Mouse (Mus musculus) lung, embryonic 16.5 days (tissue): ENCODE data around the gene Syn3. TPM values are rescaled to one million over a fixed set of nuclear protein-coding genes. Genes with fewer than 3 reads are reported as not detected.

Experiments used
- ATAC-seq: fragments of 200-750 bp; cut with Nextera tagmentation; 2 replicates; pipeline ENCODE4 v1.8.0; 2017; ENCODE audit warnings: low read depth, mild to moderate bottlenecking, moderate library complexity
- H3K27ac ChIP-seq: fragments of 300-500 bp; sonication (generic); 2 replicates; pipeline ENCODE4 v1.5.1; 2014; ENCODE audit warnings: mild to moderate bottlenecking, control low read depth, low read length
- H3K27me3 ChIP-seq: fragments of 300-500 bp; sonication (generic); 2 replicates; pipeline ENCODE4 v1.6.1; 2014; ENCODE audit warnings: low read depth, low read length, mixed read lengths; ENCODE audit not compliant: control insufficient read depth, insufficient read depth
- H3K36me3 ChIP-seq: fragments of 300-500 bp; sonication (generic); 2 replicates; pipeline ENCODE4 v1.6.1; 2014; ENCODE audit warnings: low read length; ENCODE audit not compliant: control insufficient read depth, insufficient read depth
- H3K4me1 ChIP-seq: fragments of 300-500 bp; sonication (generic); replicated peaks from 2 replicates; pipeline ENCODE4 v1.6.1; 2014; ENCODE audit warnings: low read length, mixed read lengths; ENCODE audit not compliant: control insufficient read depth, insufficient read depth
- H3K4me2 ChIP-seq: fragments of 300-500 bp; sonication (generic); 2 replicates; pipeline ENCODE4 v1.6.1; 2014; ENCODE audit warnings: low read depth, low read length, control low read depth
- H3K4me3 ChIP-seq: fragments of 300-500 bp; sonication (generic); 2 replicates; pipeline ENCODE4 v1.5.1; 2014; ENCODE audit warnings: mild to moderate bottlenecking, low read length, control low read depth
- H3K9ac ChIP-seq: fragments of 300-500 bp; sonication (generic); 2 replicates; pipeline ENCODE4 v1.6.1; 2014; ENCODE audit warnings: low read length, control low read depth
- H3K9me3 ChIP-seq: fragments of 300-500 bp; sonication (generic); 2 replicates; pipeline ENCODE4 v1.6.1; 2016; ENCODE audit warnings: low read length; ENCODE audit not compliant: control insufficient read depth
- WGBS: fragments of 180-500 bp; shearing (Covaris S2); extraction: QIAGEN DNeasy Blood & Tissue Kit; methylation state at CpG from one replicate; pipeline ENCODE4 v1.1.7; 2014; 5-methylcytosine and 5-hydroxymethylcytosine counted together
- polyA plus RNA-seq: library from polyadenylated mRNA; unstranded; fragments of >200 nt; fragmentation: Nextera tagmentation; extraction: Ambion mirVana; gene quantifications from 2 replicates; pipeline ENCODE4 v1.2.1, GENCODE M21; 2015

The Syn3 gene
- polyA plus RNA-seq, 1 experiment from 2014 or later, result 2.8 TPM

DNA sequence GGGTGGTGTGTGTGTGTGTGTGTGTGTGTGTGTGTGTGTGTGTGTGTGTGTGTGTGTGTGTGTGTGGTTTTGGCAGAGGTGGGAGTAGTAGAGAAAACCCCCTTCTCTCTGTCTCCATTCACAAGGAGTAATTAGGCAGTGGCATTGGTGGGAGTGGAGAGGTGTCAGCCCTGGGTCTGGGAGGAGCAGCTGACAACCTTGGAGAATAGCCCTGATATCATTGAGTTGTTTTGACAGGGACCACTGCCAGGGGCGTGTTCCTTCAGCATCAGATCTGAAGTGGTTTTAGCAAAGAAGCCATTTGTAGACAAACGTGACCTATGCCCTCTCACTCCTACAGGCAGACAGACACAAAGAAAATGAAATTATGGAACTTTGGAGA lies 195.2 kb downstream of the Syn3 start:
- WGBS, result 63% methylated on average over 2 of the region's 2 CpGs
- peak overlapping the region; percentile 83 for H3K4me3 ChIP-seq
- no peak for ATAC-seq

DNA sequence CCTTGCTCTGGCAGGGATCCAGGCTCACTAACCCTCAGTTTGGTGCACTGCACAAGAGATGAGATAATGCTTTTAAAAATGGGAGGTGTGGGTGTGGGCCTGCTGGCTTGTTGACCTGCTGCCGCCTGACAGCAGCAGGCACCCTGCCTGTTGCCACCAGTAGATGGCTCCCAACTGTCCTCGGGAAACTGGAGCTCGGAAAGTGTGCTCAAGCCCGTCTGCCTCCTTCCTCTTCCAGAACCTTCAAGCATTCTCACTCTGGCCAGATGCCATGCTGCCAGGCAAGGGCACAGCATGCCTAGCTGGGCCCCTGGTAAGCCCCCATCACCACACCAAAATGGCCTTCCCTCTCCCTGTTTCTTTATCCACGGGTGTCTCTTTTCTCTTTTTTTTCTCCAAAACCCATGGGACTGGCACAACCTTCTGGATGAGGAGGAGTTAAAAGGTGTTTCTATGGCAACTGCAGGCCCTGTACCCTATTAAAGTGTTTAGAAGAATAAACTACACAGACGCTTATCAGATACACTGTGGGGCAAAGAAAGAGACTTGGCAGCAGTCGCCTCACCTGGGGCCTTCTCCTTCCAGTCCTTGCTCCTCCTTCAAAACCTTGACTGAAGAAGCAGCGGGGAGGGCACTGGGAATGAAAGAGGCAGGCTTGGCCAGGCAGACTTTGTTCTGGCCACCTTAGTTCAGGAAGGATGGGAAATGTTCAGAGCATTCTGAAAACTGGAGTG lies 195.8 kb downstream of the Syn3 start:
- ATAC-seq, result peak; percentile 45
- peak overlapping the region; percentile 94 for H3K4me2 ChIP-seq
- no peaks in the 10 kb centered on the region for H3K27me3 ChIP-seq
- H3K4me3 ChIP-seq, result peak overlapping the region; percentile 83
- no peaks in the 10 kb centered on the region; the same call in 1 of the 2 replicates for H3K36me3 ChIP-seq
- H3K9ac ChIP-seq, result peak overlapping the region; percentile 92; the same call in 1 of the 2 replicates
- H3K4me1 ChIP-seq, result peaks cover 18% of the 10 kb centered on the region
- H3K9me3 ChIP-seq, result no peaks in the 10 kb centered on the region
- peak overlapping the region; percentile 95 for H3K27ac ChIP-seq
- 14% methylated on average over 8 of the region's 8 CpGs for WGBS

More for the DNA sequence above, 195.2 kb downstream of the Syn3 start:
- Histone ChIP-seq H3K27ac (peak overlapping the region; percentile 32; the same call in 1 of the 2 replicates), H3K36me3 (no peaks in the 10 kb centered on the region; the same call in 1 of the 2 replicates), H3K9me3 (no peaks in the 10 kb centered on the region), H3K27me3 (no peaks in the 10 kb centered on the region), H3K4me2 (peak overlapping the region; percentile 94), H3K4me1 (peaks cover 18% of the 10 kb centered on the region), H3K9ac (no peak overlapping the region)

DNA sequence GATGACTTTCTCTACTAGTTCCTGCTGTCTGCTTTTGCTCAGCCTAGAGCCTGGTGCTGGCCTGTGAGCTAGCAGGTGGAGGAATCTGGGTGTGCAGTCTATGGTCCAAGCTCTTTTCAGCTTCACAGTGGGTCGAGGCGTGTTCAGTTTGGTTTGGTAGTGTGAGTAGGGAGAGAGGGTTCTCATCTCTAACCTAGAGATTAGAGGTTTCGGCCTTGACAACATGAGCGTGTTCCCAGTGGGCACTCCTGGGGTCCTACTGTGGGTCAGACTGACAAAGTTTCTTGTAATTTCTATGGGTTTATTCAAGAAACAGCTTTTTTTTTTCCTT lies 196.4 kb downstream of the Syn3 start:
- Histone ChIP-seq H3K9me3 (no peaks in the 10 kb centered on the region), H3K27me3 (no peaks in the 10 kb centered on the region), H3K9ac (peak overlapping the region; percentile 92), H3K4me3 (peak overlapping the region; percentile 83), H3K36me3 (no peaks in the 10 kb centered on the region; the same call in 1 of the 2 replicates), H3K27ac (peak overlapping the region; percentile 95), H3K4me1 (peaks cover 18% of the 10 kb centered on the region), H3K4me2 (peak overlapping the region; percentile 94)
- WGBS, result 46% methylated on average over 4 of the region's 4 CpGs
- no peak for ATAC-seq

DNA sequence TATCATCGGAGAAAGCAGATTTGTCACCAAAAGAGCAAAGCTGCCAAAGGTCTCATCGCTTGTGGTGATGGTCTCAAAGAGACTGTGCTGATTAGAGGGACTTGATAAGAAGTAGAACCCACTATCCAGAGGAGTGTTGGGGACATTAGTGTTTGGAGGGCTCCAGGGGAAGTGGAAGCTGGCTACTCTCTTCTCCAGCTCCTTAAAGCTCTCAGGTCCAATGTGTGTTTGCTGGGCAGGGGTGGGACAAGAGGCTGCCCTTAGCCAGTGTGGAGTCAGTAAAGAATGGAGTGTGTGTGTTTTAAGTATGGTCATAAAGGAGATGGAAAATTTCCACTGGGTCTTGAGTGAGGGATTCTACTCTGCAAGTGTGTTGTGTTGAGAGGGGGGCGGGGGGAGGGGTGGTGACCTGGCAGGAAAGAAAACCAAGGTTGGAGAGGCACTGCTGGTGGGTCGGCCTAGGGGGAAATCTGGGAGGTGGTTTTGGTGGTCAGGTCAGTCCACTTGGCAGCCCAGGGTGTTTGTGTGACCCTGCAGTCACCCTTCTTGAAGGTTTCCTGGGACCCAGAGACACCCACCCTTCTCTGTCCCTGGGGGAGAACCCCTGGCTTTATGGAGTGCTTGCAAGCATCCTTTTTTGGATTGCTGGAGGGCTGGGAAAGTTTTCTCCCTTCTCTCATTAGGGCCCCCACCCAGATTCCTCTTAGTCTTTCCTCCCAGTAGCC lies 196.9 kb downstream of the Syn3 start:
- H3K27me3 ChIP-seq, result no peaks in the 10 kb centered on the region
- H3K4me2 ChIP-seq, result peak overlapping the region; percentile 94
- H3K4me1 ChIP-seq, result peaks cover 18% of the 10 kb centered on the region
- ATAC-seq, result peak; percentile 45
- H3K36me3 ChIP-seq, result no peaks in the 10 kb centered on the region; the same call in 1 of the 2 replicates
- no peaks in the 10 kb centered on the region for H3K9me3 ChIP-seq
- peak overlapping the region; percentile 95 for H3K27ac ChIP-seq
- WGBS, result 21% methylated on average over 4 of the region's 4 CpGs
- peak overlapping the region; percentile 92 for H3K9ac ChIP-seq
- H3K4me3 ChIP-seq, result peak overlapping the region; percentile 83

DNA sequence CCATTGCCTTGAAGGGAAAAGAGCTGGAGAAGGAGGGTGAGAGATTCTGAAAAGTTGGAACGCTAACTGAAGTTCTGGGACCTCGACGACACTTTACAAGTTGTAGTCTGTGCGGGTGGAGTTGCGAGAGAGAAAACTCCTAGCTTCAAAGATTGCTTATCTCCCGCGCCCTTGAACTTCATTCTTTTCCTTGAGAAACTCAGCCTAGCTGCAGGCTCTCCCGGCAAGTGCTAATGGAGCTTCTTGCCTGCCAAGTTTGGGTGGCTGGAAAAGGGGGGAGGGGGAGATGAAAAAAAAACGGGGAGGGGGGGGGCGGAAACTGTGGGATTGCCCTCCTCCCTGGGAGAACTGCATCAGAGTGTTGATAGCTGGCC lies 197.6 kb downstream of the Syn3 start:
- Histone ChIP-seq H3K4me1 (peaks cover 18% of the 10 kb centered on the region), H3K4me3 (peak overlapping the region; percentile 83), H3K9me3 (no peaks in the 10 kb centered on the region), H3K27me3 (no peaks in the 10 kb centered on the region), H3K4me2 (peak overlapping the region; percentile 94), H3K9ac (peak overlapping the region; percentile 92), H3K27ac (peak overlapping the region; percentile 95), H3K36me3 (no peaks in the 10 kb centered on the region)
- WGBS, result 1% methylated on average over 9 of the region's 10 CpGs
- no peak for ATAC-seq

DNA sequence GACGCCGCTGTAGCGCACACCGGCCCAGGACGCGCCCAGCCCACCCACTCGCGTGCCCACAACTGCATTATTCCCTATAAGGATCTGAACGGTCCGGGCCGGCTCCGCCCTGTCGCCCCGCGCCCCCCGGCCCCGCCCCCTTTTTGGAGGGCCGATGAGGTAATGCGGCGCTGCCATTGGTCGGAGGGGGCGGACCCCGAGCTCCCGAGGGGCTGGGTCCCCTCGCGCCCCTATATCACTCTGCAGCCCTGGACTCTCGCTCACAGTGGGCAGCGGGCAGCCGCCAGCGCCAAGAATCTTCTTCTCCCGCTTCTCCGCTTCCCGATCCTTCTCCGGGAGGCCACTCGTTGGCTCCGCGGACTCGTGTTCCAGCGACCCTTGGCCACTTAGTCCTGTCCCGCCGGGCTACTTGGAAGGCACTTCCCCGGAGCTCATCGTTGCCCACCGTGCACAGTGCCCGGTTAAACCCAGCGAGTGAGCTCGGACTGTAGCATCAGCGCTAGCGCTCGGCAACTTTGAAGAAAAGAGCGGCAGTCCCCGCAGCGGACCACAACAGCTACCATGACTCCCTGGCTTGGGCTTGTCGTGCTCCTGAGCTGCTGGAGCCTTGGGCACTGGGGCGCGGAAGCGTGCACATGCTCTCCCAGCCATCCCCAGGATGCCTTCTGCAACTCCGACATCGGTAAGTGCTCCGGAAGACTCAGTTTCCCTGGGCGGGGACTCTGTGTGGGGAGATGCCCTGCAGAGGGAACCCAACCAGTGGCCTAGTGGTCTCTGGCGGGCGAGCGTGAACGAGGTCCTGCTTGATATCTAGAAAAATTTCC lies 198.2 kb downstream of the Syn3 start, which contains the start of gene Timp3:
Gene Timp3 (plus strand): TSS at position 80 of the 824 bp plus-strand sequence.
- H3K27me3 ChIP-seq, result no peaks in the 10 kb centered on the region
- H3K4me1 ChIP-seq, result peaks cover 21% of the 10 kb centered on the region
- under 1% methylated on average over 63 of the region's 65 CpGs for WGBS

DNA sequence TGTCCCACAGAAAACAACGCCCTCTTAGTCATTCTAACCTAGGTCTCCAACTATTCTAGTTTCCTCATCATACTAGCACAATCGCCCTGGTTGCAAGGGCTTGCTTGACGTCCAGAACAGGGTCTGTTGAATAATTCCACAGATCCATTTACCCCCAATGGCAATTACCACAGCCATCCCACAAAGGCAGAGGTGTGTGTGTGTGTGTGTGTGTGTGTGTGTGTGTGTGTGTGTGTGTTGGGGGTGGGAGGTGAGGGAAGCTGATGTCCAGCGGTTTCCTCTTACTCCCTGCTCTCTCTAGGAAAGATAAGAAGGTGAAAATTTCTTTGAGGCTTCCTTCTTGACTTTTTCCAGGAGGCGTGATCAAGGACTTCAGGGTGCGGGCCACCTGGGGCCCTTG lies 198.9 kb downstream of the Syn3 start:
- peak overlapping the region; percentile 92 for H3K9ac ChIP-seq
- H3K4me3 ChIP-seq, result peak overlapping the region; percentile 83
- peaks cover 21% of the 10 kb centered on the region for H3K4me1 ChIP-seq
- H3K27me3 ChIP-seq, result no peaks in the 10 kb centered on the region
- H3K27ac ChIP-seq, result peak overlapping the region; percentile 10; the same call in 1 of the 2 replicates
- H3K36me3 ChIP-seq, result no peaks in the 10 kb centered on the region
- no peak for ATAC-seq
- 36% methylated on average over 6 of the region's 6 CpGs for WGBS
- H3K4me2 ChIP-seq, result peak overlapping the region; percentile 94
- no peaks in the 10 kb centered on the region for H3K9me3 ChIP-seq

More for the DNA sequence above, 198.2 kb downstream of the Syn3 start, which contains the start of gene Timp3:
- Histone ChIP-seq H3K4me2 (peak within 1 kb of the TSS; percentile 94), H3K9ac (peak within 1 kb of the TSS; percentile 92), H3K4me3 (peak within 1 kb of the TSS; percentile 83), H3K9me3 (no peaks in the 10 kb centered on the region), H3K36me3 (no peaks in the 10 kb centered on the region), H3K27ac (peak within 1 kb of the TSS; percentile 95)
- peak; percentile 92 for ATAC-seq

DNA sequence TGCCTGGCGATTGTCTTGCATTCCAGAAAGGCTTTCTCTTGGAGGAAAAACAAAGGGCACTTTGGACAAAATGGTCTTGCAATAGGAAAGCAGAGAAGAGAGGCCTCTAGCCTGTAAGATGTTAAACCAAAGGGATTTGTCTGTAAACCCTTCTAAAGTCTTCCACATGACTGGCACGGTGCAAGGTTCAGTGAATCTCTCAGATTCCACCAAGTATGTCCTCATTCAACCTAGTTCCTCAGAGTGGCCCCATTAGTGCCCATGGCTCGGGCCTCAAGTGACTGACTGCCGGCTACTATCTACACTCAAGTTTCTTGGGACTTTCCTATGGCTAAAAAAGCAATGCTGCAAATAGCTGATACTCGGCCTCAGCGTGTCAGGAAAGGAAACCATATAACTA lies 200.4 kb downstream of the Syn3 start:
- H3K4me2 ChIP-seq, result no peak overlapping the region
- no peaks in the 10 kb centered on the region for H3K36me3 ChIP-seq
- WGBS, result 72% methylated on average over 6 of the region's 6 CpGs
- no peaks in the 10 kb centered on the region for H3K9me3 ChIP-seq
- no peak overlapping the region for H3K4me3 ChIP-seq
- peaks cover 11% of the 10 kb centered on the region for H3K4me1 ChIP-seq
- no peak for ATAC-seq
- no peaks in the 10 kb centered on the region for H3K27me3 ChIP-seq
- H3K27ac ChIP-seq, result no peak overlapping the region
- H3K9ac ChIP-seq, result no peak overlapping the region
